ENCODE assay signal across 17 mouse cellular contexts in genomic region chr15:83309878-83310277, GRCm38 (mm10). TPM values are rescaled to one million over a fixed set of nuclear protein-coding genes. Genes with fewer than 3 reads are reported as not detected.
"Had no signal": no experiment of that assay in that cellular context is flagged by ENCODE, and none has a peak within 500 bp of the region (broad histone marks: within the 10 kb centered on the region; RNA-seq: fewer than 3 reads in every experiment).

No protein-coding gene starts in this region.

- H3K27me3 ChIP-seq: neural tube, embryonic 13.5 days; neural tube, embryonic 15.5 days; stomach, embryonic 15.5 days had no signal

- H3K4me2 ChIP-seq: neural tube, embryonic 13.5 days; neural tube, embryonic 15.5 days; stomach, embryonic 15.5 days had no signal

- H3K27ac ChIP-seq: neural tube, embryonic 13.5 days; neural tube, embryonic 15.5 days; stomach, embryonic 15.5 days; stomach, postnatal 0 days had no signal

- DNase-seq: retina, postnatal 1 day; right cerebral cortex, adult 18-20 months; right cerebral cortex, postnatal 14 days; right cerebral cortex, postnatal 25 days; right cerebral cortex, postnatal 4 days; spleen, adult 18-20 months; thymus, adult 18-20 months; thymus, adult 2 months; thymus, postnatal 14 days; thymus, postnatal 25 days; thymus, postnatal 36 days; thymus, postnatal 4 days had no signal

- H3K9ac ChIP-seq: neural tube, embryonic 13.5 days; neural tube, embryonic 15.5 days; stomach, embryonic 15.5 days had no signal

- H3K9me3 ChIP-seq: neural tube, embryonic 13.5 days; neural tube, embryonic 15.5 days; stomach, embryonic 15.5 days had no signal

- H3K4me3 ChIP-seq: neural tube, embryonic 13.5 days; neural tube, embryonic 15.5 days; stomach, embryonic 15.5 days had no signal

- H3K4me1 ChIP-seq: neural tube, embryonic 13.5 days had no signal

RNA-seq across cellular contexts. Expression of gene A4galt, which starts 58.3 kb away (rescaled TPM):
- total RNA-seq: neutrophil, adult 5-6 weeks had no signal
